Mouse (Mus musculus): ENCODE measurements at regions not wholly inside any gene's neighbourhood (a gene's known extent, or its start where the extent isn't known, plus 50 kb on each side); places are given as distances from the start of the nearest gene placed in this dataset.

- DNase-seq (ENCODE audit: low read depth, low spot score), result no peak
Measured at GRCm38 (mm10) chr13:113536306-113536705, 82.1 kb downstream of the Snx18 start.

DNA sequence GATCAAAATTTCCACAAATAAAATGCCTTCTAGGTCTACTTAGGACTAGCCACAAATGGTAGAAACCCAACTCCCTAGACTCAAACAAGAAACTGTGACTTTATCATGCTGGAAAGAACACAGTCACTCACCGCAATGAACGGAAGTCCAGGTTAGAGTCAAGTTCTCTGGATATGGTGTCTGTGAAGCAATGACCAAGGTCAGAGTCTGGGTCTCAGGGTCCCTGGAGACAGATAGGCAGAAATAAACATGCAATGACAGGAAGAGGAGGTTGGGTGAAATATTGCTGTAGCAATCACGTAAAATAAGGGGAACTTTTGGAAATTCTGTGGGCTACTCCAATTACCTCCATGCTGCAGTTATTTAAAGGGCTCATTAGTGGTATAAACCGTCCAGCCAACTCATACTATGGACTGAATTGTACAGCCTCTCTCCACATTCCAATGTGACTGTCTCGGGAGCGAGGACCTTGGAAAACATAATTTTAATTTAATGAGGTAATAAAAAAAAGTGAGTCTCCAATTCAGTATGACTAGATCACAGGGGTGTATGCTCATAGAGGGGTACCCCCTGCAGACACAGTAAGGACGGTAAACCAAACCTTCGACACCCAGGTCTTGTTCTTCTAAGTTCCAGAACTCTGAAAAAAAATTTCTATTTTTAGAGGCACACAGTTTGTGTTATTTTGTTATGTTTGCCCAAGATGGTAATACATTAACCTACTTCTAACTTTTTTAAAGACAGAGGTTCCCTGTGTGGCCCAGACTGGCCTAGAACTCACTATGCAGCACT, 83.5 kb downstream of the Snx18 start:
- no peak for DNase-seq (ENCODE audit: low read depth, low spot score)

DNA sequence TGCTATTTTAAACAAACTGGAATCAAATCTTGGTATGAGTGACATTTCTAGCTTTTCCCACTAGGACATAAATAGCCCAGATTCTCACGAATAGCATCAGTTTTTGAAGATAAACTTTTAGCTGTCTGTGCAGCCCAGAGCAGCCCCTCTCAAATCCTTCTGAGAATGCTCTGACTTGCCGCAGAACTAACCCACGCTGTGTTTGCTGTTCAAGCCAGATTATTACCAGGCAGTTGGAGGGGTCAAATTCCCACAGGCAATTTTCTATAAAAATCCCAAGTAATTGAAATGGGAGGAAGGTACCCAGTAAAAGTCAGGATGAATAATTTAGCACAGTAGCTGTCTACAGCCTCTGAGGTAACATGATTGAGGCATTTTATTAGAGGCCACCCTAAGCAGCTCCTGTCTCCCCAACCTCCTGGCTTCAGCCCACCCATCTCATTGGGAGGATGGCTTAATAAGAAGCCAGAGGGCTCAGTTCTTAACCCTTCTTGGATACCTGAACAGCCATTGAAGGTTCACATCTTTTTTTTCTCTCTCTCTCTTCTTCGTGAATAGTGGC, 84.4 kb downstream of the Snx18 start:
- no peak for DNase-seq (ENCODE audit: low read depth, low spot score)

DNA sequence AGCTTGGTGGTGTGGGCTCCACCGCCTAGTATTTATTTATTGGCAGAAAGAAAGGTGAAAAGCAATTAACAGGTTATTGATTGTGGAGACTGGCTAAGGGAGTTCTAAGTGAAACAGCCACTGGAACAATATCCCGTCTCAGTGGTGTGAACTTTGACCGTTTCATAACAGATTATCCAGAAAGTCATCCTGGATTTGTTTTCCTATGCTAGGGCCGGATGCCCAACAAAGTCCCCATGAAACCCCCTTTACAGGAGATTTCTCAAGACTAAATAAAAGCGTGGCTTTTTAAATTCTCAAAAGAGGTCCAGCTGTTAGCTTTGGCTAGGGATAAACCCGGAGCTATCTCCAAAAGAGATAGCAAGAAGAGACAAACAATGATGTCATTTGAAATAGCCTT, 91.4 kb downstream of the Snx18 start:
- DNase-seq (ENCODE audit: low read depth, low spot score), result no peak

DNA sequence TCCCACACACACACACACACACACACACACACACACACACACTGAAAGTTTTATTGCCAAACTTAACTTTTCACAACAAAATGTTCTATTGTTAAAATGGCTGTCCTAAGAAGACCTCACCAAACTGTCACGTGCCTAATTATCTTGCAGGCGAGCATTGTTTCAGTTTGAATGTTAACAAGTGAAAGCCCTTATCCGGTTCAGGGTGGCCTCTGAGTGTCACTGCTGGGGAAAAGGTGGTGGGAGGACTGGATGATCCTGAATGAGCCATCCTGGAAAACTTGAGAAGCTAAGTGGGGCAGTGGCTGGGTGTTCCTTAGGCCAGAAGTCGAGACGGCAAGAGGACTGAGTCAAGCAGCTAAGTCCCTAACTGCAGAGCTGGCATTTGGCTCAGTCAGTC, 94.9 kb downstream of the Snx18 start:
- no peak for DNase-seq (ENCODE audit: low read depth, low spot score)

GRCm38 (mm10) chr13:113518144-113518543, 100.2 kb downstream of the Snx18 start:
- no peak for DNase-seq (ENCODE audit: low read depth, low spot score)

- DNase-seq (ENCODE audit: low read depth, low spot score), result no peak
Measured at GRCm38 (mm10) chr13:113516102-113516501, 102.3 kb downstream of the Snx18 start.

DNA sequence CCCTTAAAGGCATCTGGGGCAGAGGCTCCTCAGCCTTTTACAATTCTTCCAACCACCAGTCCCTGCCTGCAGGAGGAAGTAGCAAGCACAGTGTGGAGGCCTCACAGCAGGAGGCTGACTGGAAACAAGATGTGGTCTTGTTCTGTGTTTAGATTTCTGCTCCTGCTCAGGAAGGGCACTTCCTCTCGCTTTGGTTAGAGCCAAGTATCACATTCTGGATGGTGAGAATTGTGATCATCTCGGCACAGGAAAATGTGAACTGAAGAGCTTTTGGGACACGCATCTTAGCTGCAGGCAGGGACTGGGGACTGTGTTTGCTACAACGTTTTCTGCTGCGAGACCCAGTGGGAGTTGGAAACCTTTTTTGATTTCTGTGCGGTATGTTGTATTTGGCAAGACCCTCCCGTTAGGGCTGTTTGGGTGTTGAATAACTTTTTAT, 103.2 kb downstream of the Snx18 start:
- DNase-seq (ENCODE audit: low read depth, low spot score), result peak; percentile 73

GRCm38 (mm10) chr13:113509403-113510185, 108.8 kb downstream of the Snx18 start:
- peak; percentile 48 for DNase-seq (ENCODE audit: low read depth, low spot score)

GRCm38 (mm10) chr13:113508124-113508728, 110.1 kb downstream of the Snx18 start:
- DNase-seq (ENCODE audit: low read depth, low spot score), result no peak

DNA sequence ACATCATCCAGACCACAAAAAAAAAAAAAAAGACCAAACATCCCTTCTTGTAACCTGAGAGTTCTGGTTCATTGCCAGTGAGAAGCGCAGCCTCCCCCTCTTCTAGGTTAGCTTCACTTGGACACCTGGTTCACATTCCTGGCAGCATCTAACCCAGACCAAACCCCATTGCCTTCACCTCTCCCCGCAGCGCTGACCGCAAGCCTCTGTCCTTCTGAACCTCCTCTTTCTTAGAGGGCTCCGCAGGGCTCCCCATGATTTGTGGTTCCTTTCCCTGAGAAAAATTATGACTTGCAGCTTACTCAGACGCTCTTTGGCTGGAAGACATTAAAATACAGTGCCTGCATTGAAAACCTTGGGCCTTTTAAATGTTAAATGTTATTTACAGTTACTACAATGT, 115.8 kb downstream of the Snx18 start:
- peak; percentile 50 for DNase-seq (ENCODE audit: low read depth, low spot score)

DNA sequence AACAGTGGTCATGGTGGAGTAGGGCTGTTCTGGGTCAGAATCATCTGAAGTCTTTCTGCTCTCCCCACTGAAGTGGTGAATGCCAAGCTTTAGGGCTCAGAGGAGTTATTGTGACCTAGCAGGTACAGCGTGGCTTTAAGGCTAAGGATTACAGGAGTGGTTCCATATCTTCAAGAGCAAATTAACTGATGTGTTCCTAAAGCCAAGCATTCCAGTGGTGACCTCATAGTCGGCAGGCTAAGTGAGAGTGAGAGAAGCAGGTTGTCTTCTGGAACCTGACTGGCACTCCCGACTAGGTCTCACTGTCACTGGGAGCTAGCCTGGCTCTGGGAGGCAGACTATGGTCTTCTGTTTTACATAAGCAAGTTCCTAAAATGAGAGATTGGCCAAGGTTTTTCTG, 116.3 kb downstream of the Snx18 start:
- no peak for DNase-seq (ENCODE audit: low read depth, low spot score)

DNA sequence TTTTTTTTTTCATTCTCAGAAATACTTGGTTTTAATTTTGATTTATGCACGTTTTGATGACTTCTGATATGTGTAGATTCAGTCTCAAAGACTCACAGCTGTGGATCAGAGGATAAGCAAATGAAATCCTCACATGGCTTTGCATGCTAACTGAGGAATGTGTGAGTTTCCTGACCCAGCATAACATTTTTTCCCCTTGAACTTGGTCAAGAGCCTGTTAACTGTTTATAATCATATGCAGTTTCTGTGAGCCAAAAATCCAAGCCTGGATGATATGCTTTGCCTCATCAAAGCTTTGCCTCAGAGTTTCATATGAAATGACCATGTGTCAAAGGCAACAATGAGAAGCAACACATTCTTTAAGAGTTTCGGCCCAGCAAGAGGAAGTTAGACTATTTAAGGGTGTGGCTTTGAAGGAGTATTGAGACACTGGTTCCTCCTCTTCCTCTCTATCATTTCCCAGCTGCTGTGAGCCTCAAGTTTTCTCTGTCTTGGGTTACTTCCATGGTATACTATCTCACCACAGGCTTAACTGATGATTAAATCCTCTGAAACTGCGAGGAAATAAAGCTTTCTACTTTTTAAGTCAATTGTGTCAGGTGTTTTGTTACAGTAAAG, 117.9 kb downstream of the Snx18 start:
- no peak for DNase-seq (ENCODE audit: low read depth, low spot score)

GRCm38 (mm10) chr13:113499079-113499710, 119.2 kb downstream of the Snx18 start:
- DNase-seq (ENCODE audit: low read depth, low spot score), result no peak

- no peak for DNase-seq (ENCODE audit: low read depth, low spot score)
Measured at GRCm38 (mm10) chr13:113495595-113496285, 122.6 kb downstream of the Snx18 start.

GRCm38 (mm10) chr13:113495136-113495535, 123.2 kb downstream of the Snx18 start:
- DNase-seq (ENCODE audit: low read depth, low spot score), result no peak

GRCm38 (mm10) chr13:113494688-113495087, 123.7 kb downstream of the Snx18 start:
- no peak for DNase-seq (ENCODE audit: low read depth, low spot score)

DNA sequence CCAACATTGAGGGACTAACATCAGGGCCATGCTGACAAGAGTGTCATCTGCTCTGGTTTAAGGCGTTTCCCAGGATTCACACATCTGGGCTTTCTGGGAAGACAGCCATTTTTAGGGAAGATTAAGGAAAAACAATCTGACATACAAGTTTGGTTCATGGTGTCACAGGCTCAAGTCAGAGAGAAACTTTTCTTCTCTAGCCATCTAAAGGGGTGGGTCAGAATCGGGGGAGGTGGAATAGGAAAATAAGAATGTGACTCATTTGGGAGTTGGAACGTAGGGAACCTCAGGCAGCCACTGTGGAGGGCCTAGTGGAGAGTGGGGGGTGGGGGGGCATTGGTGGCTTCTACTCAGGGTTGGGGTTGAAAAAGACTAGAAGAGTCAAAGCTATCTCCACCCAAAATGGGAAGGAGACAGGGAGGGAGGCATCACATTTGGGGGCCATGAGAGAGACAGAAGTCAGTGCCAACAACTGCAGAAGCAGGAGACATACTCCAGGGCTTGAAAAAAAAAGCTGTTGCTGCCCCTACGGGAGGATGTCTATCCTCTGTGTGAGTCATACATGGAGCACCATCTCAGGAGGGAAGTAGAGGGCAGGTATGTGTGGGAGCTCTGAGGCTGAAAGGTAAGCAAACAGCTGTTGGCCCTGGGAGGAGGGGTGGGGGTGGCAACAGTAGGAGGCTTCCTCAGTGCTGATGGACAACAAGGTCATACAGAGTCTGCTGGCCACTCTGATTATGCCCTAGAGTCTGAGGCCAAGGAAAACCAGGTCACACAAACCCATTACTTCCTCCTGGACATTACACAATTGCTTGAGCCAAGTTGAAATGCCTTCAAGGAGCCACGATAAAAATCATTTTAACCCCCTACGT, 128.2 kb downstream of the Snx18 start:
- DNase-seq (ENCODE audit: low read depth, low spot score), result no peak

DNA sequence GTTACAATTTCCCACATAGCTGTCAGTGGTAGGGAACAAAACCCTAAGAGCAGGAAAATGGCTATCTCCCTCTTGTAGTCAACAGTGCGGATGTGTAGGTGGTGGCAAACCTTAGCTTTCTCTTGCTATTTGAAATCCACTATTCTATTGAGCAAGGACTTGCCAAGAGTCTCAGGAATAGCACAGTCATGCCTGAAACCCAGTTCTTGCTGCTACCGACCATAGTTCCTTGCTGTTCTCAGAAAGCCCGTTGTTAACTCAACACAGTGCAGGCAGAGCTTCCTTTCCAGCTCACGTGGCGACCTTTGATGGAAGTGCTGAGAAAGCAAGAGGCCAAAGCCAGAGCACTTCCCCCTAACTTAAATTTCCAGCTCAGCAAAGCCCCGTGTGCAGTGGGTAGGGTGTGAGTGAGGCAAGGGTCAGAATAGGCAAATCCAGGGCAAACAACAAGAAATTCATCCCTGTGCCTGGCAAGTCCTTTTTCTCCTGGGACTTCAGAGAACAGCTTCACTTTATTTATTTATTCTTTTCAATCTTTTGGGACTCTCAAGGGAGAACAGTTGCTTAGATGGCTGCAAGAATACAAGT, 131.9 kb downstream of the Snx18 start:
- no peak for DNase-seq (ENCODE audit: low read depth, low spot score)
